Mouse (Mus musculus): ENCODE results near the gene 1700102P08Rik. TPM values are rescaled to one million over a fixed set of nuclear protein-coding genes. Genes with fewer than 3 reads are reported as not detected.

Gene 1700102P08Rik
- polyA plus RNA-seq, 1 experiment, result 0.17 TPM

GRCm38 (mm10) chr9:108412221-108412620 lies 19.6 kb downstream of the 1700102P08Rik start:
- no peaks in the 10 kb centered on the region for H3K79me2 ChIP-seq (ENCODE audit: control insufficient read depth, insufficient read depth)
- H3K36me3 ChIP-seq (ENCODE audit: control insufficient read depth, insufficient read depth), result no peaks in the 10 kb centered on the region
- no peak for TF ChIP-seq E2F4 (IDR thresholded peaks at IDR 0.05; ENCODE audit: insufficient read depth)
- no peak for TF ChIP-seq SRF (IDR thresholded peaks at IDR 0.05; ENCODE audit: control insufficient read depth, insufficient read length, low read depth)
- TF ChIP-seq CEBPB (IDR thresholded peaks at IDR 0.05; ENCODE audit: insufficient read depth, poor library complexity, severe bottlenecking), result no peak
- no peak for TF ChIP-seq TCF3 (IDR thresholded peaks at IDR 0.05; ENCODE audit: insufficient read length, low read depth)
- no peak for TF ChIP-seq USF1 (IDR thresholded peaks at IDR 0.05; ENCODE audit: low read depth)
- TF ChIP-seq POLR2AphosphoS2 (IDR thresholded peaks at IDR 0.05; ENCODE audit: insufficient read length, low read depth), result no peak
- TF ChIP-seq MYOG (IDR thresholded peaks at IDR 0.05; ENCODE audit: control insufficient read depth in 1 of 3, insufficient read depth in 1 of 3, insufficient read length in 2 of 3, low read depth in 2 of 3), result no peak
- TF ChIP-seq POLR2A (IDR thresholded peaks at IDR 0.05; ENCODE audit: insufficient read length, low read depth), result no peak
- TF ChIP-seq MAX (IDR thresholded peaks at IDR 0.05; ENCODE audit: low read depth), result no peak
- no peak for TF ChIP-seq MYOD1 (IDR thresholded peaks at IDR 0.05; ENCODE audit: control insufficient read depth in 1 of 3, insufficient read length in 2 of 3, low read depth in 2 of 3)
- no peak overlapping the region for H3ac ChIP-seq (ENCODE audit: control insufficient read depth, insufficient read length)
- no peak overlapping the region for H3K4me3 ChIP-seq
- no peak overlapping the region for H3K4me2 ChIP-seq (ENCODE audit: low read depth)
- no peaks in the 10 kb centered on the region for H3K27me3 ChIP-seq (ENCODE audit: control insufficient read depth, insufficient read depth, insufficient read length)

GRCm38 (mm10) chr9:108428384-108428783 lies 35.8 kb downstream of the 1700102P08Rik start, which contains the start of gene Ccdc36:
Ccdc36 (minus strand) TSS chr9:108428484.
- Histone ChIP-seq H3ac (ENCODE audit: control insufficient read depth, insufficient read length) (no peak within 1 kb of the TSS), H3K27me3 (ENCODE audit: control insufficient read depth, insufficient read depth, insufficient read length) (peaks cover 5% of the 10 kb centered on the region), H3K36me3 (ENCODE audit: control insufficient read depth, insufficient read depth) (no peaks in the 10 kb centered on the region), H3K4me3 (no peak within 1 kb of the TSS), H3K4me2 (ENCODE audit: low read depth) (no peak within 1 kb of the TSS), H3K79me2 (ENCODE audit: control insufficient read depth, insufficient read depth) (no peaks in the 10 kb centered on the region)
- TF ChIP-seq E2F4 (IDR thresholded peaks at IDR 0.05; ENCODE audit: insufficient read depth) (no peak), USF1 (IDR thresholded peaks at IDR 0.05; ENCODE audit: low read depth) (no peak), SRF (IDR thresholded peaks at IDR 0.05; ENCODE audit: control insufficient read depth, insufficient read length, low read depth) (no peak), POLR2AphosphoS2 (IDR thresholded peaks at IDR 0.05; ENCODE audit: insufficient read length, low read depth) (no peak), MYOD1 (IDR thresholded peaks at IDR 0.05; ENCODE audit: control insufficient read depth in 1 of 3, insufficient read length in 2 of 3, low read depth in 2 of 3) (no peak), TCF3 (IDR thresholded peaks at IDR 0.05; ENCODE audit: insufficient read length, low read depth) (no peak), POLR2A (IDR thresholded peaks at IDR 0.05; ENCODE audit: insufficient read length, low read depth) (no peak), MYOG (IDR thresholded peaks at IDR 0.05; ENCODE audit: control insufficient read depth in 1 of 3, insufficient read depth in 1 of 3, insufficient read length in 2 of 3, low read depth in 2 of 3) (no peak), TCF12 (IDR thresholded peaks at IDR 0.05; ENCODE audit: insufficient read depth, poor library complexity, severe bottlenecking) (no peak), REST (IDR thresholded peaks at IDR 0.05; ENCODE audit: insufficient read depth, insufficient read length) (no peak), CEBPB (IDR thresholded peaks at IDR 0.05; ENCODE audit: insufficient read depth, poor library complexity, severe bottlenecking) (no peak), MAX (IDR thresholded peaks at IDR 0.05; ENCODE audit: low read depth) (no peak)

DNA sequence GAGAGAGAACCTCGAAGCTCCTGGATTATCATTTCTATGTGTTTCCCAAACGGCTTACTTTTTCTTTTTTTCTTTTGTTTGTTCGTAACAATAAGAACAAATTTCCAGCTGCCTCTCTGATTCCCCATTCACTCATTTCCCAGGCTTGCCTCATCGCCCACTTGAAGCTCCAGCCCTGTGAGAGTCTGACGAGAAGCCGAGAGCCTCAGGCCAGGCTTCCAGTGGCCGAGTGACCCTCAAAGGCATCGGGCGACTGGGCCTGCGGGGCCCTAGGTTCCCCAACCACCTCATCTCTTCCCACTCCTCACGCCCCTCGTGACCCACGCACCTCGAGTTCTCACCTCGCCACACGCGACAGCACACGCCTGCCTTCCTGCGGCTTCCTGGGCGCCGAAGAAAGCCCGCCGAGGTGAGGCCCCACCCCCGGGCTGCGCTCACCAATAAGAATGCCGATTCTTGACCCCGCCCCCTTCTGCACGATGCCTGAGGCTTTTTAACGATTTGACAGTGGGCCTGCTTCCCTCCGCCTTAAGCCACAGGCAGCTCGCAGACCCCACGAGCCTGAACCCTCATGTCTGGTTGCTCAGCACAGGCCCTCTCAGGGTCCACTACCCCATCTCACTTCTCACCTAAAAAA lies 38.9 kb downstream of the 1700102P08Rik start:
- Histone ChIP-seq H3K79me2 (ENCODE audit: control insufficient read depth, insufficient read depth) (no peaks in the 10 kb centered on the region), H3K27me3 (ENCODE audit: control insufficient read depth, insufficient read depth, insufficient read length) (peaks cover 8% of the 10 kb centered on the region), H3ac (ENCODE audit: control insufficient read depth, insufficient read length) (no peak overlapping the region), H3K4me3 (no peak overlapping the region), H3K36me3 (ENCODE audit: control insufficient read depth, insufficient read depth) (no peaks in the 10 kb centered on the region), H3K4me2 (ENCODE audit: low read depth) (no peak overlapping the region)
- TF ChIP-seq POLR2A (IDR thresholded peaks at IDR 0.05; ENCODE audit: insufficient read length, low read depth) (no peak), POLR2AphosphoS2 (IDR thresholded peaks at IDR 0.05; ENCODE audit: insufficient read length, low read depth) (no peak), MYOD1 (IDR thresholded peaks at IDR 0.05; ENCODE audit: control insufficient read depth in 1 of 3, insufficient read length in 2 of 3, low read depth in 2 of 3) (no peak), MYOG (IDR thresholded peaks at IDR 0.05; ENCODE audit: control insufficient read depth in 1 of 3, insufficient read depth in 1 of 3, insufficient read length in 2 of 3, low read depth in 2 of 3) (no peak)

GRCm38 (mm10) chr9:108436182-108436581 lies 43.6 kb downstream of the 1700102P08Rik start, which contains the start of gene BC048562:
BC048562 (plus strand) TSS chr9:108436482.
- no peak within 1 kb of the TSS for H3K4me2 ChIP-seq (ENCODE audit: low read depth)
- no peak for TF ChIP-seq SRF (IDR thresholded peaks at IDR 0.05; ENCODE audit: control insufficient read depth, insufficient read length, low read depth)
- TF ChIP-seq MAX (IDR thresholded peaks at IDR 0.05; ENCODE audit: low read depth), result no peak
- no peak within 1 kb of the TSS for H3ac ChIP-seq (ENCODE audit: control insufficient read depth, insufficient read length)
- no peak within 1 kb of the TSS for H3K4me3 ChIP-seq
- H3K79me2 ChIP-seq (ENCODE audit: control insufficient read depth, insufficient read depth), result no peaks in the 10 kb centered on the region
- H3K36me3 ChIP-seq (ENCODE audit: control insufficient read depth, insufficient read depth), result no peaks in the 10 kb centered on the region
- peaks cover 20% of the 10 kb centered on the region for H3K27me3 ChIP-seq (ENCODE audit: control insufficient read depth, insufficient read depth, insufficient read length)

GRCm38 (mm10) chr9:108439176-108439575 lies 46.6 kb downstream of the 1700102P08Rik start:
- Histone ChIP-seq H3K36me3 (ENCODE audit: control insufficient read depth, insufficient read depth) (no peaks in the 10 kb centered on the region), H3K4me2 (ENCODE audit: low read depth) (no peak overlapping the region), H3K4me3 (no peak overlapping the region), H3K27me3 (ENCODE audit: control insufficient read depth, insufficient read depth, insufficient read length) (peaks cover 20% of the 10 kb centered on the region), H3K79me2 (ENCODE audit: control insufficient read depth, insufficient read depth) (no peaks in the 10 kb centered on the region), H3ac (ENCODE audit: control insufficient read depth, insufficient read length) (no peak overlapping the region)
- no peak for TF ChIP-seq TCF12 (IDR thresholded peaks at IDR 0.05; ENCODE audit: insufficient read depth, poor library complexity, severe bottlenecking)
- no peak for TF ChIP-seq TCF3 (IDR thresholded peaks at IDR 0.05; ENCODE audit: insufficient read length, low read depth)
- no peak for TF ChIP-seq USF1 (IDR thresholded peaks at IDR 0.05; ENCODE audit: low read depth)
- TF ChIP-seq SRF (IDR thresholded peaks at IDR 0.05; ENCODE audit: control insufficient read depth, insufficient read length, low read depth), result no peak
- TF ChIP-seq POLR2A (IDR thresholded peaks at IDR 0.05; ENCODE audit: insufficient read length, low read depth), result no peak
- TF ChIP-seq E2F4 (IDR thresholded peaks at IDR 0.05; ENCODE audit: insufficient read depth), result no peak
- no peak for TF ChIP-seq MYOG (IDR thresholded peaks at IDR 0.05; ENCODE audit: control insufficient read depth in 1 of 3, insufficient read depth in 1 of 3, insufficient read length in 2 of 3, low read depth in 2 of 3)
- no peak for TF ChIP-seq MYOD1 (IDR thresholded peaks at IDR 0.05; ENCODE audit: control insufficient read depth in 1 of 3, insufficient read length in 2 of 3, low read depth in 2 of 3)
- no peak for TF ChIP-seq CEBPB (IDR thresholded peaks at IDR 0.05; ENCODE audit: insufficient read depth, poor library complexity, severe bottlenecking)
- TF ChIP-seq MAX (IDR thresholded peaks at IDR 0.05; ENCODE audit: low read depth), result no peak
- TF ChIP-seq REST (IDR thresholded peaks at IDR 0.05; ENCODE audit: insufficient read depth, insufficient read length), result no peak

All from myocyte (in vitro differentiated cells).